Mouse (Mus musculus): ENCODE results near the gene Kif4. TPM values are rescaled to one million over a fixed set of nuclear protein-coding genes. Genes with fewer than 3 reads are reported as not detected.
A peak's percentile ranks its signal among the peaks of the same experiment; 100 is the strongest.

Kif4 gene
- total and polyA plus RNA-seq, 3 experiments: 3.6 to 66.0 (median 64.4) TPM

- no peak for ATAC-seq (ENCODE audit: extremely low read depth, insufficient number of reproducible peaks, low FRiP score, poor library complexity, severe bottlenecking)
- Histone ChIP-seq H3K9me3 (replicated peaks) (no peaks in the 10 kb centered on the region), H3K4me1 (ENCODE audit: insufficient read depth, low read depth, low read length) (peaks cover 4% of the 10 kb centered on the region; the same call in 1 of the 2 replicates), H3K4me3 (ENCODE audit: low read depth, low read length) (no peak overlapping the region), H3K36me3 (replicated peaks) (peaks cover 34% of the 10 kb centered on the region), H3K27me3 (ENCODE audit: insufficient read depth, low read length) (no peaks in the 10 kb centered on the region)
- DNase-seq (ENCODE audit: low spot score): no peak
- TF ChIP-seq TAL1 (conservative IDR thresholded peaks at IDR 0.05; ENCODE audit: low read depth, low read length) (no peak), POLR2AphosphoS5 (IDR thresholded peaks at IDR 0.05; ENCODE audit: insufficient replicate concordance, low read depth, low read length) (no peak), GATA1 (IDR thresholded peaks at IDR 0.05; ENCODE audit: borderline replicate concordance, low read length) (no peak), GATA2 (IDR thresholded peaks at IDR 0.05; ENCODE audit: borderline replicate concordance, low read depth, low read length) (no peak), CTCF (IDR thresholded peaks at IDR 0.05; ENCODE audit: low read depth, low read length) (no peak)
Measured at GRCm38 (mm10) chrX:100621366-100621765, 4.2 kb upstream of the Kif4 start.

GRCm38 (mm10) chrX:100624242-100624641, 1.3 kb upstream of the Kif4 start:
- TF ChIP-seq POLR2AphosphoS5 (IDR thresholded peaks at IDR 0.05; ENCODE audit: insufficient replicate concordance, low read depth, low read length) (no peak), GATA1 (IDR thresholded peaks at IDR 0.05; ENCODE audit: borderline replicate concordance, low read length) (no peak), GATA2 (IDR thresholded peaks at IDR 0.05; ENCODE audit: borderline replicate concordance, low read depth, low read length) (no peak), CTCF (IDR thresholded peaks at IDR 0.05; ENCODE audit: low read depth, low read length) (no peak), TAL1 (conservative IDR thresholded peaks at IDR 0.05; ENCODE audit: low read depth, low read length) (no peak)
- Histone ChIP-seq H3K4me1 (ENCODE audit: insufficient read depth, low read depth, low read length) (peaks cover 8% of the 10 kb centered on the region; the same call in 1 of the 2 replicates), H3K36me3 (replicated peaks) (peaks cover 43% of the 10 kb centered on the region), H3K9me3 (replicated peaks) (no peaks in the 10 kb centered on the region), H3K27me3 (ENCODE audit: insufficient read depth, low read length) (no peaks in the 10 kb centered on the region), H3K4me3 (ENCODE audit: low read depth, low read length) (no peak overlapping the region; the same call in 1 of the 2 replicates)
- DNase-seq (ENCODE audit: low spot score) (no peak), ATAC-seq (ENCODE audit: extremely low read depth, insufficient number of reproducible peaks, low FRiP score, poor library complexity, severe bottlenecking) (no peak)

DNA sequence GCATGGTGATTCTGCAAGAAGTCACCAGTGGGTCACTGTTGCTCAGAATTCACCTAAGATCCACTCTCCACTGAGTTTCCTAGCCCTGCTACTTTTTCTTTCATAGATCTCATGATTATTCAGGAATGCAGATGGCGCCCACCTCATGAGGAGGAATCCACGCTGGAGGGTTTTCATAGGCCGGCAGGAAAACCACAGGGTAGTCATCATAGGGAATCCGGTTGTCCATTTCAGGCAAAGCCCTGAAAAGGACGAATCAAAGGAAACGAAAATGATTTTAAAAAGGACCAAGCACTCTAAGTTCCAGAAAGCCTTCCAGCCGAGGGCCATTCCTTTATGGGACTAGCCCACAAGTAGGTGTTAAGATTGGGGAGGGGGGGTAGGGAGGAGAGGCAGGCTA, 391 bp upstream of the Kif4 start:
- TF ChIP-seq GATA1 (IDR thresholded peaks at IDR 0.05; ENCODE audit: borderline replicate concordance, low read length): no peak
- no peak for TF ChIP-seq POLR2AphosphoS5 (IDR thresholded peaks at IDR 0.05; ENCODE audit: insufficient replicate concordance, low read depth, low read length)
- no peak for TF ChIP-seq CTCF (IDR thresholded peaks at IDR 0.05; ENCODE audit: low read depth, low read length)
- no peak for TF ChIP-seq GATA2 (IDR thresholded peaks at IDR 0.05; ENCODE audit: borderline replicate concordance, low read depth, low read length)
- TF ChIP-seq TAL1 (conservative IDR thresholded peaks at IDR 0.05; ENCODE audit: low read depth, low read length): no peak
- ATAC-seq (ENCODE audit: extremely low read depth, insufficient number of reproducible peaks, low FRiP score, poor library complexity, severe bottlenecking) (no peak), DNase-seq (ENCODE audit: low spot score) (peak; percentile 8)
- H3K27me3 ChIP-seq (ENCODE audit: insufficient read depth, low read length): no peaks in the 10 kb centered on the region
- peak overlapping the region; percentile 80 for H3K4me3 ChIP-seq (ENCODE audit: low read depth, low read length)
- no peaks in the 10 kb centered on the region for H3K9me3 ChIP-seq (replicated peaks)
- H3K4me1 ChIP-seq (ENCODE audit: insufficient read depth, low read depth, low read length): peaks cover 10% of the 10 kb centered on the region; the same call in 1 of the 2 replicates
- H3K36me3 ChIP-seq (replicated peaks): peaks cover 47% of the 10 kb centered on the region

DNA sequence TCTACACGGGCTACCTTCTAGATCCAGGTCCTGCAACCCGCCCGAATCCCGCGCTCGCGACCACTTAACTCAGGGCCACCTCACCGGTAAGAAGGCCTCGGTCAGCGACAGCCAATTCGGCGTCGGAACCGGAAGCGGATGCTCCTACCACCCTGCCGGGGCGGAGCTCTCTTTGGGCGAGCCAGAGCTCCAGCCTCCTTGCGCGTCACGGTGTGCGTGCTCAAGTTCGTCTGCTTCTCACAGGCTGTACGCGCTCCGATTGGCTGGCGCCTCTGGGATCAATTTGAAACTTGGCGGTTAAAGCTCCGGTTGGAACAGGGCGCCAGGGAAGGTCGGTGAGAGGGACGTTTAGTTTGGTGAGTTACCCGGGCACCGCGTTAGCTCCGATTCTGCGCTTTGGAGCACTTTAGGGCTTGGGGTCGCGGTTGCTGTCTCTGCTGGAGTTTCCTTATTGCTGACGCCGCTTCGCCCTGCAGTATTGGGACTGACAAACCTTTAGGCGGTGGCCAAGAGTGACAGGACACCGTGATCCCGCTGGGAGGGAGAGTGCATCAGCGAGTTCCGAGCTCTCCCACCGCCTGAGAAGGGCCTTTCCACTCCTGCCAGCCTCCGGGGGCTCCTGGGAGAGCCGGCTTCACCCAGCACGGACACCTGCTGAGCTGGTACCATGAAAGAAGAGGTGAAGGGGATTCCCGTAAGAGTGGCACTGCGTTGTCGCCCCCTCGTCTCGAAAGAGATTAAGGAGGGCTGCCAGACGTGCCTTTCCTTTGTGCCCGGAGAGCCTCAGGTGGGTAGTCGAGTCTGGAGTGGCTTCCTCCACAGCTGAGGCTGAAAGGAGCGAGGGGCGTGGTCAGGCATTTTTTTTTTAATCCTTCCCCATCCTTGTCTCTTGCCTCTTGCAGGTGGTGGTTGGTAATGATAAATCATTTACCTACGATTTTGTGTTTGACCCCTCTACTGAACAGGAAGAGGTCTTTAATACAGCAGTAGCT, 561 bp downstream of the Kif4 start, which contains the start of gene Pdzd11:
TSS of gene Pdzd11 (minus strand) at position 767 of the 992 bp plus-strand sequence.
- ATAC-seq (ENCODE audit: extremely low read depth, insufficient number of reproducible peaks, low FRiP score, poor library complexity, severe bottlenecking): peak; percentile 99
- Histone ChIP-seq H3K27me3 (ENCODE audit: insufficient read depth, low read length) (no peaks in the 10 kb centered on the region), H3K9me3 (replicated peaks) (no peaks in the 10 kb centered on the region), H3K4me1 (ENCODE audit: insufficient read depth, low read depth, low read length) (peaks cover 10% of the 10 kb centered on the region; the same call in 1 of the 2 replicates), H3K4me3 (ENCODE audit: low read depth, low read length) (peak within 1 kb of the TSS; percentile 80), H3K36me3 (replicated peaks) (peaks cover 47% of the 10 kb centered on the region)
- DNase-seq (ENCODE audit: low spot score): peak; percentile 70
- no peak for TF ChIP-seq GATA2 (IDR thresholded peaks at IDR 0.05; ENCODE audit: borderline replicate concordance, low read depth, low read length)

DNA sequence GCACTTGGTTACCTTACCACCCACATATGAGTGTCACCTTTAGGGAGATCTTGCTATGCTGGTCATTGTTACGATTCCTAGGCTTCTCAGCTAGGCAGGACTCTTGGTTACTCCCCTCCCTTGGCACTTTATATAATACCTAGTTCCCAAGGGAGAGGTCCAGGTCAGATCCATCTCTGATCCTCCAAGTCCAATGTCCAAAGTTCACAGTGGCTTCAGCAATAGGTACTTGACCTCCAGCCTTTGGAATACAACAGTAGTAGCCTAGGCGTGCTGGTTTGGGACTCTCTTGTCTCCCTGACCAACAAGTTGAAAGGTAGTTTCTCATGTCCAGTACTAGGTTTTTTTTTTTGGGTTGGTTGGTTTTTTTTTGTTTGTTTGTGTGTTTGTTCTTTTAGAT, 3.5 kb downstream of the Kif4 start:
- H3K4me3 ChIP-seq (ENCODE audit: low read depth, low read length): no peak overlapping the region

GRCm38 (mm10) chrX:100638477-100638876, 12.9 kb downstream of the Kif4 start:
- Histone ChIP-seq H3K4me3 (ENCODE audit: low read depth, low read length) (no peak overlapping the region), H3K27me3 (ENCODE audit: insufficient read depth, low read length) (no peaks in the 10 kb centered on the region), H3K9me3 (replicated peaks) (no peaks in the 10 kb centered on the region), H3K4me1 (ENCODE audit: insufficient read depth, low read depth, low read length) (no peaks in the 10 kb centered on the region), H3K36me3 (replicated peaks) (peaks cover 65% of the 10 kb centered on the region)
- no peak for DNase-seq (ENCODE audit: low spot score)
- no peak for ATAC-seq (ENCODE audit: extremely low read depth, insufficient number of reproducible peaks, low FRiP score, poor library complexity, severe bottlenecking)
- no peak for TF ChIP-seq GATA1 (IDR thresholded peaks at IDR 0.05; ENCODE audit: borderline replicate concordance, low read length)
- TF ChIP-seq GATA2 (IDR thresholded peaks at IDR 0.05; ENCODE audit: borderline replicate concordance, low read depth, low read length): no peak
- TF ChIP-seq POLR2AphosphoS5 (IDR thresholded peaks at IDR 0.05; ENCODE audit: insufficient replicate concordance, low read depth, low read length): no peak
- TF ChIP-seq TAL1 (conservative IDR thresholded peaks at IDR 0.05; ENCODE audit: low read depth, low read length): no peak
- TF ChIP-seq CTCF (IDR thresholded peaks at IDR 0.05; ENCODE audit: low read depth, low read length): no peak

More for the DNA sequence above, 3.5 kb downstream of the Kif4 start:
- Histone ChIP-seq H3K9me3 (replicated peaks) (no peaks in the 10 kb centered on the region), H3K27me3 (ENCODE audit: insufficient read depth, low read length) (no peaks in the 10 kb centered on the region), H3K36me3 (replicated peaks) (peaks cover 35% of the 10 kb centered on the region), H3K4me1 (ENCODE audit: insufficient read depth, low read depth, low read length) (peaks cover 10% of the 10 kb centered on the region; the same call in 1 of the 2 replicates)
- no peak for DNase-seq (ENCODE audit: low spot score)
- ATAC-seq (ENCODE audit: extremely low read depth, insufficient number of reproducible peaks, low FRiP score, poor library complexity, severe bottlenecking): no peak
- TF ChIP-seq TAL1 (conservative IDR thresholded peaks at IDR 0.05; ENCODE audit: low read depth, low read length) (no peak), CTCF (IDR thresholded peaks at IDR 0.05; ENCODE audit: low read depth, low read length) (no peak), GATA1 (IDR thresholded peaks at IDR 0.05; ENCODE audit: borderline replicate concordance, low read length) (no peak), GATA2 (IDR thresholded peaks at IDR 0.05; ENCODE audit: borderline replicate concordance, low read depth, low read length) (no peak), POLR2AphosphoS5 (IDR thresholded peaks at IDR 0.05; ENCODE audit: insufficient replicate concordance, low read depth, low read length) (no peak)
